Mouse (Mus musculus): ENCODE measurements around the gene Nav3. TPM values are rescaled to one million over a fixed set of nuclear protein-coding genes. Genes with fewer than 3 reads are reported as not detected.
A peak's percentile ranks its signal among the peaks of the same experiment; 100 is the strongest.

Nav3 gene
- total RNA-seq, 1 experiment from 2014 or later = 3.9 TPM

GRCm38 (mm10) chr10:109803441-109803840 is 652.6 kb downstream of the Nav3 start:
- DNase-seq = no peak

GRCm38 (mm10) chr10:109802236-109802635 is 653.8 kb downstream of the Nav3 start:
- DNase-seq = no peak

- DNase-seq = no peak
Measured at GRCm38 (mm10) chr10:109799246-109799645, 656.8 kb downstream of the Nav3 start.

DNA sequence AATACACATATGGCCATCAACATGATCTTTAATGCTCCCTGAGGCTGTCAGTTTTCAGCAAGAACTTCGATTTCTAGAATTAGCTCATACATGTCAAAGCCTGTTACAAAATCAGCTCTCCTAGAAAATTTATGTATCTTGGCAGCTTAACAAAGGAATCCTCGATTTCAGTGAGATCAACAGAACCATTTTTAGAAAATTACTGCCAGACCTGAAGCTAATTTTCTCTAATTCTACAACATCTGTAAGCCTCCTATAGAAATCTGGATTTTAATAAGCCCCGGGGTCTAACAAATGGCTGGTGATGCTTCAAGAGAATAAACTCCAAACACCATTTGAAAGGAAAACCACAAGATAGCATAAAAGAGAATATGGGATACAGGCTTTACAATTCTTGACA is 659.0 kb downstream of the Nav3 start:
- DNase-seq = no peak

DNA sequence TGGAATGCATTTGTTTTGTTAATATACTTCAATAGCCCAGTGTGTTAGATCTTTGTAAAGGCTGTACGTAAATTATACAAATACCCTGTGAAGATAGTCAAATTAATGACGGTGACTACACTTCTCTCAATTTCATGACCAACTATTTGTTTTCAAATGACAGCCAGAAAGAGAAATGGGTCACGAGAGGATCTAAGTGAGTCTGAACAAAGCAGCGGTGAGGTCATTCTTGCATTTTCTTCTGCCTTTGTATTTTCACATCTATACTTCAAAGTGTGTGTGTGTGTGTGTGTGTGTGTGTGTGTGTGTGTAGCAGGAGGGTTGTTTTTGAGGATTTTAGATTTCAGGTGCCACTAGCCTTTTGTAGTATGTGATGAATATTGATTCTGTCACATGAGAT is 662.5 kb downstream of the Nav3 start:
- DNase-seq = no peak

DNA sequence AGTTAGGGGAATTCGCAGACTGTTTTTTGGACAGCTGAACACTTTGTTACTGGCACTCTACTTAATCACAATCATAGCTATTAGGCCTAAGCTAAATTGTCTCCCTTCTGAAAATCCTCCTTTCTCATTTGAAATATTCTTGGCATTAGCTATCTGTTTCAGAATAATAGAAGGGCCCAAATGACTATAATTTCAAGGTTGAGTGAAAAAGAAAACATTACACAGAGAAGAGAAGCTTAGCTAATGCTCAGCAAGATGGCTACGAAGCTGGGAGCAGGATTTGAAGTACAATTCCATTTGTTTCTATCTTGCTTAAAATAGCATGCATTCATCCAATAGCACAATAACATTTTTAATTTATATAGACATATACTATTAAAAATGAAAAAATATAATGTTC is 667.3 kb downstream of the Nav3 start:
- no peak for DNase-seq

DNA sequence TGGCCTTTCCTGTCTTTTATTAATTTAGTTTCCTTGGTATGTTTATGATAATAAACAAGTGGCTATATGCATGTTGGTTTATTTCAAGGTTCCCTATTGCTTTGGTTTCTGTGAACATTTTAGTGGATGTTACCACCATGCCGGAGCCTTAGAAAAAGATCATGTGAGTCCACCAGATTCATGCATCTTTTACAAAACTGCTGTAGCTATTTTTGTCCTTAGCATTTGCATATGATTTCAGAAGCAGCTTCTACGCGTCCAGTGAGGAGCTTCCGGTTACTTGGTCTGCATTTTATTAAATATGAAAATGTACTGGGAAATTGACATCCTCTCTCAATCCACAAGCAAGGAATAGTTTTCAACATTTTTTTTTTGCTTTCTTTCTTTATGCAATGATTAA is 676.9 kb downstream of the Nav3 start:
- DNase-seq = no peak

DNA sequence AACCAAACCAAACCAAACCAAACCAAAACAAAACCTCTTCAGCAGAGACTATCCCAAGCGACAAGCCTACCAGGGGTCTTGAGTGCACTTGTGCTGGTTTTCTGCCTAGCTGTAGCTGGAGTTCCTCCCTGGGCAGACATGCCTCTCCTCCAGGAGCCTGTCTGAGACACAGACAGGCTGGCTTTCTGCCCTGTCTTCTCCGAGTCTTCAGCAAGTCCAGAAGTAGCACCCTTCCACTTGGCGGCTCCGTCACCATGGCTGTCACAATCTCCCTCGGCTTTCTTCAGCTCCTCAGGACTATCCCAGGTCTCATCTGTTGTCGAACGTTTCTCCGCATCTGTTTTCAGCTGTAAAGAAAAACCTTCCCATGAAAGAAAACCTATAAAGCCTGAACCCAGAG is 686.9 kb downstream of the Nav3 start:
- DNase-seq = no peak

DNA sequence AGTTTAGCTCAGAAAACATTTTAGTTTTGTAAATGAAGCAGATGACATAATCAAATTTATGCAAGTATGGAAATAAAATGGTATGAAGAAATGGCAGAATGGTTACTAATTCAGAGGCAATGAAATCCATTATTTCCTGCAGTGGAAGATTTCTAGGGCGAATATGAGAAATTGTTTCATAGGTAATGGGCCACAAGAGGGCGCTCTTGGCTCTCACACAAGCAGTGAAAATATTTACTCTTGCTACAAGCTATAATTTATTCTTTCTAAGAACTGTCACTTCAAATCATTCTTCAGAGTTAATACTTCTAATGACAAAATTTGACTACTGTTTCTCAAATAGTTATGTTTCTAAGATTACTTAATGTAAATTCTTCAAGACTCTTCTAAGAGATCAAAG is 690.4 kb downstream of the Nav3 start:
- DNase-seq = peak; percentile 66

DNA sequence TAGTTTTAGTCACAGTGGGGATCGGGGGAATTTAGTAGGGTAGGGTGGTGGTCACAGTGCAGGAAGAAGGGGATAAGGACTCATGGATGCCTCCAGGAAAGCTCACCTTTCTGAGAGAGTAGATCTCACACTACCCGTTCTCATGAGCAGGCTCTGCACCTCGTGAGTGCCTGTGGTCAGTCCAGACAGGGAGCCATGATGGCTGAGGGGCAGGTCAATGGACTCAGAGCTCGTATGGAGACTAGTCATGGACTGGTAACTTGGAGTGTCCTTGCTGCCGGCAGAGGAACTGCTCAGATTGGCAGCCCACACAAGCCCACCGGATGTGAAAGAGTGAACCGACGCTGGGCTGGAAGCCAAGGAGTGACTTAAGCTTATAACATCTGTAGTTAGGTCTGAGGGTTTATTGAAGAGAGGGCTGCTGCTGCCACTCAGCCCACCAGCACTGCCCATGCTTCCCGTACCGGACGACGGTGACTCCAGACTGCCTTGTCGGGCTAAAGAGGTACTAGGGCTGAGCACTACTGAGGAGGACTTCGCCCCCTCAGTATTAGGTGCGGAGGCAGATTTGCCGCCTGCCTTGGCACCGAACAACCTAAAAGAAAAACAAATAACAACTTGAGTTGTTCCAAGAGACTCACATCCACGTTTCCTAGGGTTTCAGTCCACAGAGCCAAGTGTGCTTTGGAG is 691.4 kb downstream of the Nav3 start:
- DNase-seq = no peak

DNA sequence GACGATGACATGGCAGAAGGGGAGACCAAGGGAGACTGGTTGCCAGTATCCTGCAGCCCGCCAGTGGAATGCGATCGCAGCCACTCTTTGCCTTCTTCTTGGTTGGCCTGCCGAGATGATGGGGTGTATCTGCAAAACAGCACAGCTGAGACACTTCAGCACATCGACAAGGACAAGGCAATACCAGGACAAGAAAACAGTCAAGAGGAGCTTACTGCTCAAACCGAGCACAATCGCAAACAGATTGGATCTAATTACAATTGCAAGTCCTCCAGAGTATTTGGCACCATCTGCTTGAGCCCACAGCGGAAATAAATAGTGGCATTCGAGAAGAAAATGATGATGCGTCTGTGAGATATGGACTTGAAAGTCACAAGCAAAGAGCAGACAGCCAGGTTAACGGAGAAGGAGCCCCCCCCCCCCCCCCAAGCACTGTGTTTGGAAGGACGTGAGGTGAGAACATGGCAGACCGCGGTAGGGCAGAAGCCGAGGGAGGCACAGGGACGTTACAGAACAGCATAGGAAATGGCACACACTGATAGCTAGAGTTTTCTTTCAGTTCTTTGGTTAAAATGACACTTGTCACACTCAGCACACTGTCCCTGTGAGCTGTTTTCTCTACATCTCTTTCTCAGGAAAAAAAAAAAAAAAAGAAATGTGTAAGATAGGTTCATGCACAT is 696.9 kb downstream of the Nav3 start:
- DNase-seq = no peak

DNA sequence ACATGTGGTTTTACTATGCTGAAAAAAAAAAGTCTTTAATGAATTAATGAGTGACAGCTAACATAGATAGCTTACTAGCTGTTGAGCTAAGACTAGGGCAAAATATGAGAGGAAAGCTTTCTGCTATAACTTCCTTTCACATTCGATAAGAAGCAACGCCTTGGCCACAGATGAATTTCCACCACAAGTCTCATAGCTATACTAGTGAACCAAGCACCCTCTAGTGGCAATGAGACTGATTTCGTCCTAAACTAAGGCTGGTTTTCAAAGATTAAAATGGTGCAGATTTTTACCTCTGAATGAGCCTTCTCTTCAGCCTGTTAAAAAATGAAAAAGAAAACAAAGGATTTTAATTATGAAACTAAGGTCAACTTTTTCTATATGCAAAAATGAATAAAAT is 709.1 kb downstream of the Nav3 start:
- no peak for DNase-seq

GRCm38 (mm10) chr10:109741664-109742063 is 714.3 kb downstream of the Nav3 start:
- DNase-seq = peak; percentile 3

- peak; percentile 9 for DNase-seq
Measured at GRCm38 (mm10) chr10:109740326-109740725, 715.7 kb downstream of the Nav3 start.

- DNase-seq = no peak
Measured at GRCm38 (mm10) chr10:109723646-109724045, 732.4 kb downstream of the Nav3 start.

- DNase-seq = no peak
Measured at GRCm38 (mm10) chr10:109718808-109719207, 737.2 kb downstream of the Nav3 start.

GRCm38 (mm10) chr10:109718390-109718789 is 737.6 kb downstream of the Nav3 start:
- no peak for DNase-seq

- DNase-seq = peak; percentile 7
Measured at GRCm38 (mm10) chr10:109713001-109713400, 743.0 kb downstream of the Nav3 start.

DNA sequence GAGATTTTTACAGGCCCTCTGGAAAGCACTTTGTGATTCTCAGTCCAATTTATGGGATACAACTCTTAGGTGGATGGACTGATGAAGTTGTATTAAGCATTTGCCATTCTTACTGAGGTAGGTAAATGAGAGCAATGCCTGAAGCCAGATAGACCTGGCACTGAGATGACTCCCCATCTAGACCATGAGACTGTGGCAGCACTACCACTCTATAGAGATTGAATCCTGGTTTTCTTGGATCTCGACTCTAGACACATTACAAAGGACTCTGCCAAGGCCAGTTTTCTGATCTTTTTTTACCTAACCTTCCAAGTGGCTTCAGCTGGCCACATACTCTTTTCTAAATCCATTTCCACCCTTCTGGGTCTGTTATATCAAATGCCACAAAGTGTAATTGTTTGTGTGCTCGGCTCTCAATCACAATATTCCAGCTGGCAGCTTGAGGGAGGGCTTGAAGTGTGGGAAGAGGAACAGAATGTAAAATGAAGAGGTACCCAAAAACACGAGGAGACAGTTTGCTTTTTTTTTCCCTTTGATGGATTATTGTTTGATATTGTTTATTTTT is 756.2 kb downstream of the Nav3 start:
- DNase-seq = no peak

- no peak for DNase-seq
Measured at GRCm38 (mm10) chr10:109690564-109690963, 765.4 kb downstream of the Nav3 start.

DNA sequence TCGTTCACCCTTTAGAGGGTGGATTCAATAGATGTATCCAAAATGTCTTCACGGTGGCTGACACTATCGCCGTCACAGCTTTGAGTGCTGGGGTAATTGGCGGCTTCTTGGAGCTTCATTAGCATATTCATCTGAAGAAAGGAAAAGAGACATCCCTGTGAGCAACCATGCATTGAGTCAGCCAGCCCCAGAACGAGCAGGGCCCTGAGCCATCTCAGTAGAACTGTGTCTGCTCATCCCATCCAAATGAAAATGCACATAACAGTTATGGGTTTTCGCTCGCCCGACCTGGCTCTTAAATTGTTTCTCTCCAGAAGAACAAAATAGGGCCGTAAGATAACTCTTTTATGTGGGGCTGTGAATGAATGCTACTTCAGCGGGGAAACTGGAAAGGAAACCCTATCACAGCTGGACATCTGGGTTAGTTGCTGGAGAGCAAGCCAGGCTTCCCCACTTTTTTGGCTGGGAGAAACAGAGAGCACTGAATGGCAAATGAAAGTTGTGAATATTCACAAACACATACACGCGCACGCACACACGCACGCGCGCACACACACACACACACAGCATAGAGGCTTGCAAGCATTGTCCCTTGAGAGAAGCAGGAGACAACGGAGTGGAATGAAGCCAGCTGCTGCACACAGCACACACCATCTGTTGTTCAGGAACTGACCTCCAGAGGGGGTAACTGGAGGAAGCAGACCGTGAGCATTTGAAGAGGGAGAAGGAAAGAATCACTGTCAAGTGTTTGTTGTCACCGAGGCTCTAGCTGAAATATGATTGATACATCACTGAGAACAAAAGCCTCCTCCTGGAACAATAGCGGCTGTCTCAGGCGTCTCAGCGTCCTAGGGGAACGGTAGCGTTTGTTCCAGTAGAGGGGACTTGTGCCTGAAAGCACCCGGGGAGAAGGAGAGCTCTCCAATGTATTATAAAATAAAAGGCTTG is 771.6 kb downstream of the Nav3 start:
- DNase-seq = peak; percentile 28

DNA sequence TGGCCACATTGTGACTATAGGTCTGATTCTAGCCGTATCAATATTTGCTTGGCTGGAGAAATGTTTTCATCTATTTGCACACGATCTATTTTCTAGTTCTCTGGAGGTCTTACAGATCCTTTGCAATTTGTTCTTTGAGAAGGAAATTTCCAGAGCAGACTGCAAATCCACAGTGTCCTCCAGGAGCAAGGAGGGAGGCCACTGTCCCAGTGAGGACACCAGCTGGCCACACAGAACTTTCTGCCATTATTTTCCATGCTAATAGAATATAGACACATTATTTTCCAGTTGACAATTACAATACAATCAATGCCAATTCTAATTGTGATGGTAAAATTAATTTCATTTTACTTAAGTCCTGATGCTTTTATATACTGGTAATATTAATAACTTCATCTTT is 783.1 kb downstream of the Nav3 start:
- no peak for DNase-seq

DNA sequence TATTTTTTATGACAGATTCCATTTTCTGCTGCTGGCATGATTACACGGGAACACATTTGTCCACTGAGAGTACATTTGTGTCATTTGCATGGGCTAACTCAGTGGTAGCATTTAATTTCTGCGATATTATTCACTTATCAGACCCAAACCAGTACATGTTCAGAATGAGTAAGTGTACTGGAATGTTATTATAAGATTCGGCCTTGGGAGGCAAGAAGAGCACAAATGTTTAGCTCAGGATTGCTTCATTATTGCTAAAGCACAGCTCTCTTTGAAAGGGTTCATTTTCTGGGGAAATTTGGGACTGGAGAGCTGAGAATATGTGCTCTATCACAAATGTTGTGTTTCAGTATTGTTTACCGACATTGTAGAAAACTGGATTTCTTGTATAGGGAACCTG is 788.6 kb downstream of the Nav3 start:
- no peak for DNase-seq

All from adrenal gland, postnatal 25 days (tissue).